Mouse (Mus musculus) C2C12 (cell line): ENCODE results near the gene Tnfrsf22.
"Not testable (repeated sequence)": the region's sequence is repeated elsewhere in the genome, so short reads cannot be mapped to it uniquely, and the experiment has no call there.

Experiments used
- CTCF ChIP-seq: IDR thresholded peaks from one replicate; pipeline ENCODE4 v1.5.1; 2011; ENCODE audit not compliant: control insufficient read depth, insufficient read depth, insufficient read length
- MYOG ChIP-seq: IDR thresholded peaks from one replicate; pipeline ENCODE4 v1.6.1; 2011; ENCODE audit not compliant: control insufficient read depth, insufficient read length; ENCODE audit errors: extremely low read depth

DNA sequence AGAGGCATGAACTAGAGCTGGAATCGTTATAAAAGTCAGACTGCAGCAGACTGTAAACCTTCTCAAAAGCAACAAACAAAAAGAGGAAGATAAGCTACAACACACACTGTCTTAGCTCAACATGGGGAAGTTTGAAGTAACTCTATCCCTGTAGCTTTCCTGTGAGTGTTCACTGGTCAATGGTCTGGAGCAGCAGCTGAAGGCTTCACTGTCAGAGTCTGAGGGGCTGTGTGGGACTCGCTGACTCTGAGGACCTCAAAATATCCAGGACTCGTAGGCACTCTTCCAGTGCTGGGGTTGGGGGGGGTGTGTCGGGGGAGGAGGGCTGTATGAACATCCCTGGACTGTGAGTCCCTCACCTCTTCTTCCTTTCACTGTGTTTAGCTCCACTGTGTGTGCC lies 36.7 kb upstream of the Tnfrsf22 start:
- not testable (repeated sequence) for TF ChIP-seq CTCF, MYOG
